Mouse (Mus musculus): ENCODE results near the gene Sucla2.

DNA sequence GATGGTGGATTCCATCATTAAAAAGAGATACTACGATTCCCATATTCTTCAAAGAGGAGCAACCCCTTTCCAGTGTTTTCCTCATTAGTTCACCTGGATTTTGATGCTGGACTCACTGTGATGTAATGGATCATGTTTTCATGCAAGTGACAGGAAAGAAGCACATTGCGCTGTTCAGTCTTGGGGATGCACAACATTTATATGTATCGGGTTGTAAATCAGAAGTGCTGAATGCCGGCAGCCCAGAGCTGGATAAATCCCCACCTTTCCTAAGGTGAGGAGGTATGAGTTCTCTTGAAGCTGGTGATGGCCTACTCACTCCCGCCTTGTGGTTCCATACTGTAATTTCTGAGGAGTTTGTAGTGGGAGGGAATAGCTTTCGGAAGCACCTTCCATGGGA, 31.8 kb upstream of the Sucla2 start:
- TF ChIP-seq CTCF (IDR thresholded peaks at IDR 0.05; ENCODE audit: control insufficient read depth, insufficient read depth, low read length) (no peak), POLR2A (IDR thresholded peaks at IDR 0.05; ENCODE audit: borderline replicate concordance, control insufficient read depth, low read depth, low read length) (no peak)
